Mouse (Mus musculus) embryonic fibroblast, embryonic 13.5 days (primary cell): ENCODE measurements around the gene Jade2. TPM values are rescaled to one million over a fixed set of nuclear protein-coding genes. Genes with fewer than 3 reads are reported as not detected.

Experiments used
- H3K27ac ChIP-seq: 2 replicates; pipeline ENCODE4 v1.5.1; 2012; ENCODE audit warnings: low read length, control low read depth, inconsistent platforms; ENCODE audit not compliant: insufficient read depth
- H3K4me1 ChIP-seq: 2 replicates; pipeline ENCODE4 v1.6.1; 2011; ENCODE audit warnings: low read length; ENCODE audit not compliant: control insufficient read depth, insufficient read depth
- H3K4me3 ChIP-seq: 2 replicates; pipeline ENCODE4 v1.5.1; 2011; ENCODE audit warnings: mild to moderate bottlenecking, control low read depth, low read length; ENCODE audit not compliant: insufficient read depth
- CTCF ChIP-seq: IDR thresholded peaks from 2 replicates; pipeline ENCODE4 v1.5.1; 2011; ENCODE audit warnings: mild to moderate bottlenecking, control low read depth, low read length, moderate library complexity, borderline replicate concordance; ENCODE audit not compliant: insufficient read depth
- POLR2A ChIP-seq: IDR thresholded peaks from 2 replicates; pipeline ENCODE4 v1.6.1; 2011; ENCODE audit warnings: low read depth, mild to moderate bottlenecking, control low read depth, low read length, moderate library complexity
- polyA plus RNA-seq: library from polyadenylated mRNA; stranded (reverse); fragments of >200 nt; gene quantifications from 2 replicates; pipeline ENCODE4 v1.2.4, GENCODE M21; 2011; ENCODE audit warnings: low read depth; ENCODE audit not compliant: missing spikeins, insufficient read length

Gene Jade2
- polyA plus RNA-seq, 1 experiment = 5.8 TPM

DNA sequence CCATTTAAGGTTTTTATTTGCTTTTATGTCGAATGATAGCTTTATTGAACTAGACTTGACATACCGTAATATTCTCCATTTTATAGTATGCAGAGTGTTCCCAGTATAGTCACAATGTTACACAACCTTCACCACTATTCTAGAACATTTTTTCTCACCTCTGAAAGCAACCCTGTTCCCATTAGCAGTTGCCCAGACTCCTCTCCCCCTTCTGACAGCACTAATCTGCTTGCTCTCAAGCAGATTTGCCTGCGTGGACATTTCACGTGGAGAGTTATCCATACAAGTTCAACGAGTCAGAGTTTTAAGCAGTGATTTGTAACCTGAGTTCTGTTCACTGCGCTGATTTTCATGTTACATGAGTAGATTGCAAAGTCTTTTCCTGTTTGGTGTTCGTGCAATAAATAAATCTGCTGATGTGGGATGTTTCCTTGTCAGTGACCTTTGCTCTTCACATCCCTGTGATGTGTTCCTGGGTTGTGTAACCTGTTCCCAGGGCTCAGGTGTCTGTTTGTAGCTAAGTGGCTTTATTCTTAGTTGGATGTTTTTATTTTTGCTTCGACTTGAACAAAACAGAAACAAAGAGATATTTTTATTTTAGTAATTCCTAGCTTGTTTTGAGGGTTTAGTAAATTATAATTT is 89.8 kb downstream of the Jade2 start:
- no peak overlapping the region for H3K27ac ChIP-seq
- TF ChIP-seq POLR2A = no peak
- TF ChIP-seq CTCF = no peak
- H3K4me3 ChIP-seq = no peak overlapping the region
- peaks cover 11% of the 10 kb centered on the region for H3K4me1 ChIP-seq

DNA sequence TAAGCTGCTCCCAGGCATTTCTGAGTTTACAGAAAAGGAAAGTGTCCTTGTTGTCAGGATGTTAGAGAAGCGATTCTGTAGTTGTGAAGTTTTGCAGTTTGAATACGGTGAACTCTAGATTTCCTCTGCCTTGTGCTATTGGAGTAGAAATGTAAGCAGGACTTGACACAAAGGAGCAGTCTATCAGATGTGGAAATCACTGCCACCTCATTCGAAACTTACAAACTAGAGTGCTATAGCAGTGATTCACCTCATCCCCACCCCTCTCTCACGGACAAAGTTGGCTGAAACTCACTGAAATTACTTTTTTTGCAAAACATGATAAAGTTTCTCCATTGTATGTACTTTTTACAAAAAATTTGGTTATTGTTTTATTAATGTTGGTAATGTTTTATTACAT is 92.6 kb downstream of the Jade2 start:
- TF ChIP-seq POLR2A = no peak
- TF ChIP-seq CTCF = no peak
- H3K4me1 ChIP-seq = peaks cover 9% of the 10 kb centered on the region; the same call in 1 of the 2 replicates
- H3K27ac ChIP-seq = no peak overlapping the region
- H3K4me3 ChIP-seq = peak overlapping the region; percentile 34

DNA sequence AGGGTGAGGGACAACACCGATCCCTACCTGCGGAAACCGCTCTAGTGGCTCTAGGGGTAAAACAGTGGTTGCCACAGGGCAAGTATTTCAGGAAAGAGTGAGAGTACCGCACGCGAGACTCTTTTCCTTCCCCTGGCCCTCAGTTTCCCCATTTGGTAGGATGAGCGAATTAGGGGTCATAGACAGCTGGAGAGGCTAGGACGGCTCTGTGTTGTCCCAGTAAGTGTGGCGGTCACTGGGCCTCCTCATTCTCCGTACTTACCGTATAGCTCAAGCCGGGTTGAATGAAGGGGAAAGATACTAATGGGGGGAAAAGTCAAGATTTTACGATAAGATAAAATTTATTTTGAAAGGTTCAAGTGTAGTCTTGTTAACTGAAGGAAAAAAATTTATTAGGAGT is 93.5 kb downstream of the Jade2 start:
- Histone ChIP-seq H3K4me1 (peaks cover 9% of the 10 kb centered on the region; the same call in 1 of the 2 replicates), H3K4me3 (peak overlapping the region; percentile 88), H3K27ac (no peak overlapping the region)
- TF ChIP-seq CTCF = no peak

Other genes starting within 250 kb of the Jade2 start
- gene Nhp2, start 237.9 kb downstream of the Jade2 start, polyA plus RNA-seq = 61.2 and 70.9 TPM in 2 replicates
- gene Rmnd5b, start 221.8 kb downstream of the Jade2 start, polyA plus RNA-seq = 17.5 and 20.0 TPM in 2 replicates
- 0.35 and 1.8 TPM in 2 replicates for gene N4bp3, start 206.8 kb downstream of the Jade2 start, polyA plus RNA-seq
- gene D930048N14Rik, start 206.7 kb downstream of the Jade2 start, polyA plus RNA-seq = 0.30 and 0.52 TPM in 2 replicates
- 30.8 and 31.2 TPM in 2 replicates for gene 0610009B22Rik, start 168.8 kb downstream of the Jade2 start, polyA plus RNA-seq
- gene Sec24a, start 94.0 kb downstream of the Jade2 start, polyA plus RNA-seq = 42.0 and 46.5 TPM in 2 replicates
- gene Sar1b, start 94.0 kb downstream of the Jade2 start, polyA plus RNA-seq = 68.5 and 73.9 TPM in 2 replicates
- gene Cdkn2aipnl, start 110.0 kb upstream of the Jade2 start, polyA plus RNA-seq = 18.0 and 28.1 TPM in 2 replicates
- gene Ube2b, start 143.1 kb upstream of the Jade2 start, polyA plus RNA-seq = 165 and 168 TPM in 2 replicates
- 8.8 and 11.7 TPM in 2 replicates for gene Cdkl3, start 146.6 kb upstream of the Jade2 start, polyA plus RNA-seq
- gene Ppp2ca, start 241.0 kb upstream of the Jade2 start, polyA plus RNA-seq = 77.9 and 82.4 TPM in 2 replicates